ENCODE assay signal across 17 mouse cellular contexts in genomic region chr2:33475961-33476360, GRCm38 (mm10). TPM values are rescaled to one million over a fixed set of nuclear protein-coding genes. Genes with fewer than 3 reads are reported as not detected.
DNase-seq lines count a peak whose midpoint lies in the region; ATAC-seq and TF ChIP-seq lines count a peak whose summit lies in the region.
"Had no signal": no experiment of that assay in that cellular context is flagged by ENCODE, and none has a peak within 500 bp of the region (broad histone marks: within the 10 kb centered on the region; RNA-seq: fewer than 3 reads in every experiment).

No protein-coding gene starts in this region.

- peak overlapping the region; percentile 33; the same call in 1 of the 2 replicates for H3K27ac ChIP-seq in embryonic facial prominence, embryonic 13.5 days
- H3K27ac ChIP-seq in limb, embryonic 14.5 days (replicated peaks; ENCODE audit: low read depth, low read length), result no peak overlapping the region
- H3K27ac ChIP-seq in kidney, embryonic 16.5 days (ENCODE audit: low read length), result no peak overlapping the region
- H3K27ac ChIP-seq: neural tube, embryonic 12.5 days; stomach, postnatal 0 days had no signal

- H3K4me2 ChIP-seq in embryonic facial prominence, embryonic 13.5 days, result no peak overlapping the region
- H3K4me2 ChIP-seq in limb, embryonic 14.5 days (replicated peaks; ENCODE audit: low read depth, low read length, severe bottlenecking), result no peak overlapping the region
- H3K4me2 ChIP-seq in kidney, embryonic 16.5 days (replicated peaks; ENCODE audit: low read depth, low read length), result no peak overlapping the region
- H3K4me2 ChIP-seq: neural tube, embryonic 12.5 days had no signal

- no peak overlapping the region for H3K4me3 ChIP-seq in embryonic facial prominence, embryonic 13.5 days
- no peak overlapping the region for H3K4me3 ChIP-seq in limb, embryonic 14.5 days (replicated peaks; ENCODE audit: low read length)
- no peak overlapping the region for H3K4me3 ChIP-seq in kidney, embryonic 16.5 days (ENCODE audit: low read length)
- H3K4me3 ChIP-seq: erythroblast, embryonic 14.5 days; megakaryocyte, embryonic 14.5 days; neural tube, embryonic 12.5 days had no signal

- no peaks in the 10 kb centered on the region for H3K36me3 ChIP-seq in embryonic facial prominence, embryonic 13.5 days
- no peaks in the 10 kb centered on the region for H3K36me3 ChIP-seq in limb, embryonic 14.5 days (ENCODE audit: control insufficient read depth, insufficient read depth, low read length)
- no peaks in the 10 kb centered on the region for H3K36me3 ChIP-seq in kidney, embryonic 16.5 days (ENCODE audit: insufficient read depth, low read length)
- H3K36me3 ChIP-seq: neural tube, embryonic 12.5 days had no signal

- peaks cover 8% of the 10 kb centered on the region for H3K4me1 ChIP-seq in embryonic facial prominence, embryonic 13.5 days
- H3K4me1 ChIP-seq in limb, embryonic 14.5 days (ENCODE audit: control insufficient read depth, insufficient read depth, low read length), result no peaks in the 10 kb centered on the region
- H3K4me1 ChIP-seq in kidney, embryonic 16.5 days (ENCODE audit: insufficient read depth, low read length), result no peaks in the 10 kb centered on the region
- H3K4me1 ChIP-seq: megakaryocyte, embryonic 14.5 days; neural tube, embryonic 12.5 days had no signal

- TF ChIP-seq POLR2A in limb, embryonic 14.5 days (IDR thresholded peaks at IDR 0.05; ENCODE audit: borderline replicate concordance, extremely low read depth, insufficient read depth, insufficient read length), result no peak

- ATAC-seq in frontal cortex, adult (ENCODE audit: low TSS enrichment), result peak; percentile 76
- ATAC-seq in embryonic facial prominence, embryonic 13.5 days (ENCODE audit: insufficient number of reproducible peaks, insufficient read depth, low FRiP score, low TSS enrichment, low read depth), result no peak
- no peak for ATAC-seq in limb, embryonic 14.5 days (ENCODE audit: low FRiP score, low read depth)
- no peak for ATAC-seq in kidney, embryonic 16.5 days (ENCODE audit: low FRiP score, low TSS enrichment)
- ATAC-seq in cerebellum, adult (ENCODE audit: insufficient number of reproducible peaks, low FRiP score, low TSS enrichment), result no peak

- peaks cover 8% of the 10 kb centered on the region; the same call in 1 of the 2 replicates for H3K27me3 ChIP-seq in embryonic facial prominence, embryonic 13.5 days
- H3K27me3 ChIP-seq in limb, embryonic 14.5 days (ENCODE audit: control insufficient read depth, insufficient read depth, low read length), result no peaks in the 10 kb centered on the region
- H3K27me3 ChIP-seq in kidney, embryonic 16.5 days (ENCODE audit: insufficient read depth, low read length), result no peaks in the 10 kb centered on the region
- H3K27me3 ChIP-seq: neural tube, embryonic 12.5 days had no signal

- no peaks in the 10 kb centered on the region for H3K9me3 ChIP-seq in embryonic facial prominence, embryonic 13.5 days
- no peaks in the 10 kb centered on the region for H3K9me3 ChIP-seq in limb, embryonic 14.5 days (ENCODE audit: control insufficient read depth, low read length)
- H3K9me3 ChIP-seq in kidney, embryonic 16.5 days (ENCODE audit: low read length), result peaks cover 5% of the 10 kb centered on the region; the same call in 1 of the 2 replicates
- H3K9me3 ChIP-seq: neural tube, embryonic 12.5 days had no signal

- DNase-seq in frontal cortex, postnatal 25 days (ENCODE audit: low spot score in 2 of 2), result no peak
- peak; percentile 76 for DNase-seq in NIH3T3 (ENCODE audit: low read depth)
- DNase-seq in limb, embryonic 14.5 days (ENCODE audit: low spot score), result peak; percentile 85
- DNase-seq in heart, adult 18-20 months, result no peak
- DNase-seq: adrenal gland, postnatal 14 days; cerebellum, adult 8-10 months; gastrocnemius, postnatal 25 days; kidney, adult 11 months; lung, adult 18-20 months had no signal

- no peak overlapping the region for H3K9ac ChIP-seq in embryonic facial prominence, embryonic 13.5 days
- H3K9ac ChIP-seq in limb, embryonic 14.5 days (ENCODE audit: low read depth, low read length, severe bottlenecking), result no peak overlapping the region
- H3K9ac ChIP-seq in kidney, embryonic 16.5 days (replicated peaks; ENCODE audit: low read length), result no peak overlapping the region
- H3K9ac ChIP-seq: neural tube, embryonic 12.5 days had no signal

RNA-seq across cellular contexts. Expression of gene Zbtb43, which starts 7.6 kb away (rescaled TPM):
- polyA plus RNA-seq in embryonic facial prominence, embryonic 13.5 days (2015; fragmentation: Nextera tagmentation; extraction: Ambion mirVana), result 20.0 and 23.3 TPM in 2 replicates
- polyA plus RNA-seq in limb, embryonic 14.5 days (2012; rRNA removed), result 13.6 and 15.0 TPM in 2 replicates
- 18.3 and 19.0 TPM in 2 replicates for polyA plus RNA-seq in limb, embryonic 14.5 days (2014; fragmentation: Nextera tagmentation; extraction: Ambion mirVana)
- total RNA-seq in heart, adult 18-20 months (2021), result 10 to 100 TPM; 16.2 to 16.6 TPM
- 17.7 and 20.8 TPM in 2 replicates for polyA plus RNA-seq in kidney, embryonic 16.5 days (2015; fragmentation: Nextera tagmentation; extraction: Ambion mirVana)

RNA-seq across cellular contexts. Expression of gene Zbtb34, which starts 44.8 kb away (rescaled TPM):
- 7.6 and 9.4 TPM in 2 replicates for polyA plus RNA-seq in embryonic facial prominence, embryonic 13.5 days (2015; fragmentation: Nextera tagmentation; extraction: Ambion mirVana)
- 19.0 and 26.9 TPM in 2 replicates for polyA plus RNA-seq in limb, embryonic 14.5 days (2012; rRNA removed)
- 8.4 and 9.1 TPM in 2 replicates for polyA plus RNA-seq in limb, embryonic 14.5 days (2014; fragmentation: Nextera tagmentation; extraction: Ambion mirVana)
- 1 to 10 TPM; 4.7 to 8.0 TPM for total RNA-seq in heart, adult 18-20 months (2021)
- 6.9 and 7.1 TPM in 2 replicates for polyA plus RNA-seq in kidney, embryonic 16.5 days (2015; fragmentation: Nextera tagmentation; extraction: Ambion mirVana)

Comparison
In these comparisons a context has a peak if more than half of its experiments do, and no peak if none do; other contexts are left out.
1. DNase-seq: peak in NIH3T3 (single experiment) and limb, embryonic 14.5 days (single experiment); none in frontal cortex, postnatal 25 days (0 of 2) and heart, adult 18-20 months (0 of 2).